Mouse (Mus musculus) v-Abl transformed pro-B cells (cell line): ENCODE data around the gene Sap18.

Experiments used
- in situ Hi-C, 2 experiments: fragments of 400-800 bp; cut with MboI; formaldehyde crosslinking; loops; one replicate each; pipeline ENCODE4 v1.15.1; 2025; ENCODE audit not compliant: unreplicated experiment in 2 of 2

Sap18 gene

GRCm38 (mm10) chr14:57797991-57798931 is at the start of gene Sap18:
TSS of gene Sap18 (plus strand) at chr14:57798180.
- in situ Hi-C loops, result loop anchor here in 1 of 2 experiments (5.0 to 10.0 kb wide), 2 partner anchors 51 to 113 kb away; partner anchors contain the start of gene Gm49361

GRCm38 (mm10) chr14:57749501-57749900 is 48.5 kb upstream of the Sap18 start:
- in situ Hi-C loops, result loop anchor here in 1 of 2 experiments (5.0 kb wide), 1 partner anchor 48 kb away; the partner anchor contains the start of gene Sap18

GRCm38 (mm10) chr14:57751006-57751405 is 47.0 kb upstream of the Sap18 start:
- in situ Hi-C loops, result loop anchor here in 1 of 2 experiments (5.0 kb wide), 1 partner anchor 41 kb away; no protein-coding TSS in a partner anchor

- in situ Hi-C loops, result loop anchor here in 1 of 2 experiments (5.0 kb wide), 1 partner anchor 39 kb away; no protein-coding TSS in a partner anchor
Measured at GRCm38 (mm10) chr14:57753351-57753992, 44.5 kb upstream of the Sap18 start.

GRCm38 (mm10) chr14:57755661-57756060 is 42.3 kb upstream of the Sap18 start:
- in situ Hi-C loops, result no loop called here

- in situ Hi-C loops, result no loop called here
Measured at GRCm38 (mm10) chr14:57756094-57756493, 41.9 kb upstream of the Sap18 start.

- in situ Hi-C loops, result no loop called here
Measured at GRCm38 (mm10) chr14:57758237-57758636, 39.7 kb upstream of the Sap18 start, which contains the start of gene Lats2. TSS of gene Lats2 (minus strand) at chr14:57758388.

GRCm38 (mm10) chr14:57760447-57761412 is 37.2 kb upstream of the Sap18 start:
- in situ Hi-C loops, result no loop called here

- in situ Hi-C loops, result no loop called here
Measured at GRCm38 (mm10) chr14:57769102-57769501, 28.9 kb upstream of the Sap18 start.

GRCm38 (mm10) chr14:57772157-57772815 is 25.7 kb upstream of the Sap18 start:
- in situ Hi-C loops, result no loop called here

- in situ Hi-C loops, result no loop called here
Measured at GRCm38 (mm10) chr14:57787406-57787805, 10.6 kb upstream of the Sap18 start.

- in situ Hi-C loops, result no loop called here
Measured at GRCm38 (mm10) chr14:57789311-57789710, 8.7 kb upstream of the Sap18 start.

GRCm38 (mm10) chr14:57789759-57790158 is 8.2 kb upstream of the Sap18 start:
- in situ Hi-C loops, result loop anchor here (5.0 to 10.0 kb wide), 2 partner anchors 37 to 105 kb away; no protein-coding TSS in a partner anchor

- in situ Hi-C loops, result loop anchor here (5.0 to 10.0 kb wide), 2 partner anchors 39 to 106 kb away; no protein-coding TSS in a partner anchor
Measured at GRCm38 (mm10) chr14:57791171-57791570, 6.8 kb upstream of the Sap18 start.

GRCm38 (mm10) chr14:57797551-57797950 is 429 bp upstream of the Sap18 start:
- in situ Hi-C loops, result loop anchor here in 1 of 2 experiments (5.0 to 10.0 kb wide), 2 partner anchors 50 to 113 kb away; partner anchors contain the start of gene Gm49361

- in situ Hi-C loops, result no loop called here
Measured at GRCm38 (mm10) chr14:57803731-57804130, 5.8 kb downstream of the Sap18 start.

GRCm38 (mm10) chr14:57808558-57808957 is 10.6 kb downstream of the Sap18 start:
- in situ Hi-C loops, result loop anchor here in 1 of 2 experiments (5.0 kb wide), 1 partner anchor 104 kb away; no protein-coding TSS in a partner anchor

- in situ Hi-C loops, result no loop called here
Measured at GRCm38 (mm10) chr14:57810886-57811285, 12.9 kb downstream of the Sap18 start.

- in situ Hi-C loops, result no loop called here
Measured at GRCm38 (mm10) chr14:57811844-57812243, 13.9 kb downstream of the Sap18 start.
